Mouse (Mus musculus) embryonic fibroblast, embryonic 13.5 days (primary cell): ENCODE results near the gene Klhl9.

Source experiments
- CTCF ChIP-seq: IDR thresholded peaks from 2 replicates; pipeline ENCODE4 v1.5.1; 2011; ENCODE audit warnings: mild to moderate bottlenecking, control low read depth, low read length, moderate library complexity, borderline replicate concordance; ENCODE audit not compliant: insufficient read depth
- POLR2A ChIP-seq: IDR thresholded peaks from 2 replicates; pipeline ENCODE4 v1.6.1; 2011; ENCODE audit warnings: low read depth, mild to moderate bottlenecking, control low read depth, low read length, moderate library complexity

- TF ChIP-seq POLR2A, result no peak
- TF ChIP-seq CTCF, result no peak
These were observed 28.9 kb downstream of the Klhl9 start for GRCm38 (mm10) chr4:88693392-88693791.
